Mouse (Mus musculus) T-cell, adult 66 days (primary cell): ENCODE results near the gene Pate2. TPM values are rescaled to one million over a fixed set of nuclear protein-coding genes. Genes with fewer than 3 reads are reported as not detected.

Experiments used
- total RNA-seq, 2 experiments: library from RNA; stranded (reverse); gene quantifications; 3 replicates in 1 of 2; 4 replicates in 1 of 2; pipeline ENCODE4 v1.2.4; 2023

Gene Pate2
- not detected for total RNA-seq

DNA sequence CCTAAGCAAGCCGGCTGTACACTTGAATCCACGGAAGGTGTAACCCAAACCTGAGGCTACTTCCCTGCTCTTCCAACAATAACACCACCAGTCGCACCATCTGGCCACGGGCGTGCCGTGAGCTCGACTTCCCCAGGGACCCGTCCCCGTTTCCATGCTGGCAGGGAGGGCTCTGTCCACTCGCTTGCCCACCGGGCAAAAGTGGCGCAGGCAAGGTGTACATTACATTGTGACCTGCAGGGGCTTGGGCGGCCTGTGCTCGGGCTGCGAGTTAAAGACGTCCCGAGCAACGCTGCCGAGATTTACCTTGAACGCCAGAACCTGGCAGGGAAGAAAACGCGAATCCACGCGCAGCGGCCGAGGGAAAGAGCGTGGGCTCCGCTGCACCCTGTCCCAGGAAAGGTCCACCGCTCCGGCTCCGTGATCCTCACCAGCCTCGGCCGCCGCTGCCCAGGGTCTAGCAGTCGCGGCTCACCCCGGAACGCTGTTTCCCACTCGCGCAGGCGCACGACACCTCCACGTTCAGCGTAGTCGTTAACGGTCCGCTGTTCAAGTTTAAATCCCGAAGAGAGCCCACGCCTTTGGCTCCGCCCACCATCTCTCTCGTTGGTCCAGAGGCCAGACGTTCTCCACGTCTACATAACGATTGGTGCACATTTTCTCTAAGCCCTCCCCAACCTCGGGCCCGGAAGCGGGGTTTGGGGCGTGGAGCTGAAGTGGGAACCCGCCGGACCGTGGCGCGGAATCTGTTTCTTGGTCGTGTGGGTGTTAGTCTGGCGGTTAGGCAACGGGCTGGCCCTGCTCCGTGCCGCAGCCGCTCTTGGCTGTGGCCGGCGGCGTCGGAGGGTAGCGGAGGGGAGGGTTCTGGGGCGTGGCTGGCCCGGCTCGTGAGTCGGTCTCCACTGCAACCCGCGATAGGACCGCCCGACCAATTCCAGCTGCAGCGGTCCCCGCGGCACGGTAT is at the start of gene Pate2, which contains the start of gene Hyls1:
Pate2 (plus strand) TSS at position 714 of the 964 bp plus-strand sequence.
Hyls1 (minus strand) TSS at position 828 of the 964 bp plus-strand sequence.

DNA sequence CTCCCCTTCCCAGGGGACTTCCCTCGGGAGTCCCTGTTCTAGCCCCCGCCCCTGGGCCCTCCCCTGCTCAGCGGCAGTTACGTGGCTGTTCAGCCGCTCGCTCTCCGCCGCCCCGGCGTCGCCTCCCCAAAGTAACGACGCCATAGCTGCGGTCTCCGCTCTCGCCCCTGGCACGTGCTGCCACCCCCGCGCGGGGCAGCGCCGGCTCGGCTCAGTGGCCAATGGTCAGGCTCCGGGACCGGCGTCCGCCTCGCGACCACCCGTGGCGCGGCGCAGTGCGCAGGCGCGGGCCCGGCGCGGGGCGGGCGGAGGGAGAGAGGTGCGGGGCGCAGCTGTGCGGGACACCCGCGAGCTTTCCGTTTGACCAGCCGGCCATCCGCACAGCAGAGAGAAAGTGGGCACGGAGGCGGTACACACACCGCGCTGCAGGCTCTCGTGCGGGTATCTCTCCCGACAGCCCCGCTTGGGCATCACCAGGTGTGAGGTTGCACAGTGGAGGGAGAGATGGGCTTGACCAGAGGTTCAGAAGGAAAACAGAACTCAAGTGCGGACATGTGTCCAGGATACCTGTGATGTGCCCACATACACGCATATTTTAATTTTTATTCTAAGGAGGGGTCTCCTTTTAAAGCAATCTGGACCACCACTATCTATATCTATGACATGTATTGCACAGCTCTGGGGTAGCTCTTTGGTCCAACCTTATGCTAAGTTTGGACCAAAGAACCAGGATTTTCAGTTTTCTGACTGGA is 11.7 kb upstream of the Pate2 start, which contains the start of the genes Ddx25 and Pus3:
Ddx25 (minus strand) TSS at position 272 of the 752 bp plus-strand sequence.
Pus3 (plus strand) TSS at position 339 of the 752 bp plus-strand sequence.

DNA sequence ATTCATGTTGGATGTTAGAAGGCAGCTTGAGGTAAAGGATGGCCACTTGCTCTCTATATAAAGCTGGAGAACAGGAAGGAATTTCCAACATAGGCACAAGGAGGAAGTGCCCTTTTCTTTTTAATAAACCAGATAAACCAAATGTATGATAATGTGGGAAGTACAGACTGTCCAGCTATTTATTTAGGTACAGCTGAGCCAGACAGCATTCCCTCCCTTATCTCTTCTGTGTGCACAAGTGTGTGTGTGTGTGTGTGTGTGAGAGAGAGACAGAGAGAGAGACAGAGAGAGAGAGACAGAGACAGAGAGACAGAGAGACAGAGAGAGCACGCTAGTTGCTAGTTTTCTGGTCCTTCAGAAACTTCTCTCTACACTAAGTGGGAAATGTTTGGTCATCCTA is 41.8 kb downstream of the Pate2 start, which contains the start of gene Pate4:
Pate4 (minus strand) TSS at position 101 of the 400 bp plus-strand sequence.

DNA sequence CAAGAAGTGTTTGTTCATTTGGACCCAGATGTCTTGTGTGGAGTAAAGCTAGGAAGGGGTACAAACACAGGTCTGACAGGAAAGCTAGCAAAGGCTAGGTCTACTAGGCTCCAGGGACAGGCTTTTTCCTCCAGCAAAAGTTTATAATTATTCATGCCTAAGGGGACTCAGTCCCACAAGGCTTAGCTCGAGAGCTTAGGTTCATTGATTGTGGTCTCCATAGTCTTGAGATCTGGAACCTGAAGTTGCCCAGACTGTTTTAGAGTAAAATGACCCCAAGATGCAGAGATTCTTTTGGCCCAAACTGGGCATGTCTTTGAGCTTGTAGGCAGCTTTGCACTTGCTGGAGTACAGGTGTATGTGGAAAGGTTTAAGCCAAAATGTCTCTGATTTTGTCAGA is 78.0 kb downstream of the Pate2 start, which contains the start of gene Pate3:
Pate3 (minus strand) TSS at position 101 of the 400 bp plus-strand sequence.

DNA sequence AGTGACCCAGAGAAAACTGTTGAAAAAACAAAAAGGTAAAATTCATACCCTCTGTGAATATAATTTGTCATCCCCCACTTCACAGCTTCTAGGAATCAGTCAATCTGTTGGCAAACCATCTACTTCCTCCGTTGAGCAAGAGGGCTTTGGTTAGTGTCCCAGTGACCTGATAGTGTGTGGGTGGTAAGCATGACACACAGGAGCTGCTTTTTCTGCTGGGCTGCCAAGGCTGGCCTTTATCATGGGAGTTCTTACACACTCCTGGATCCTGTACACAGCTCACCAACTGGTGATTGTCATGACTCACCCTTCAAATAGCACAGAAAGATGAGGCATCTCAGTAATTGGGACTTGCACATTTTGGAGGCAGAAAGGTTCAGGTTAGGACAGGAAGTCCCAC is 116.9 kb downstream of the Pate2 start, which contains the start of gene Pate1:
Pate1 (minus strand) TSS at position 378 of the 400 bp plus-strand sequence.

Other genes starting within 250 kb of the Pate2 start
- 10 to 100 TPM; 28.5 to 31.3 TPM for gene Cdon, start 149.2 kb upstream of the Pate2 start, total RNA-seq
- gene Gm1113, start 52.0 kb upstream of the Pate2 start, total RNA-seq: not detected
- gene Ddx25, start 11.8 kb upstream of the Pate2 start, total RNA-seq: under 1 TPM; 0.15 TPM
- gene Pus3, start 11.7 kb upstream of the Pate2 start, total RNA-seq: 10 to 100 TPM; 31.8 to 34.9 TPM
- gene Hyls1, start 114 bp downstream of the Pate2 start, total RNA-seq: 10 to 100 TPM in 1 of 2 experiments, 1 to 10 TPM in 1; 9.0 to 10.6 TPM
- not detected for gene Pate4, start 41.7 kb downstream of the Pate2 start, total RNA-seq
- not detected for gene Pate3, start 77.9 kb downstream of the Pate2 start, total RNA-seq
- not detected for gene Pate1, start 117.1 kb downstream of the Pate2 start, total RNA-seq
- not detected for gene Gm17677, start 170.8 kb downstream of the Pate2 start, total RNA-seq
- gene Gm17727, start 207.8 kb downstream of the Pate2 start, total RNA-seq: not detected
- gene Gm27235, start 219.8 kb downstream of the Pate2 start, total RNA-seq: not detected
- not detected for gene D730048I06Rik, start 219.8 kb downstream of the Pate2 start, total RNA-seq